Mouse (Mus musculus) hindbrain, embryonic 15.5 days (tissue): ENCODE data around the gene Rapgef2. TPM values are rescaled to one million over a fixed set of nuclear protein-coding genes. Genes with fewer than 3 reads are reported as not detected.
"Not testable (repeated sequence)": the region's sequence is repeated elsewhere in the genome, so short reads cannot be mapped to it uniquely, and the experiment has no call there.

Experiments
- ATAC-seq: fragments of 200-750 bp; cut with Nextera tagmentation; 2 replicates; pipeline ENCODE4 v1.8.0; 2017; ENCODE audit warnings: low read depth, moderate number of reproducible peaks, moderate TSS enrichment; ENCODE audit not compliant: low FRiP score
- H3K27ac ChIP-seq: fragments of 300-500 bp; sonication (generic); replicated peaks from 2 replicates; pipeline ENCODE4 v1.5.1; 2015; ENCODE audit warnings: mild to moderate bottlenecking, inconsistent platforms
- H3K27me3 ChIP-seq: fragments of 300-500 bp; sonication (generic); 2 replicates; pipeline ENCODE4 v1.6.1; 2015; ENCODE audit warnings: control low read depth, inconsistent platforms
- H3K36me3 ChIP-seq: fragments of 300-500 bp; sonication (generic); 2 replicates; pipeline ENCODE4 v1.6.1; 2015; ENCODE audit warnings: control low read depth, inconsistent platforms
- H3K4me1 ChIP-seq: fragments of 300-500 bp; sonication (generic); replicated peaks from 2 replicates; pipeline ENCODE4 v1.6.1; 2015; ENCODE audit warnings: control low read depth, inconsistent platforms
- H3K4me2 ChIP-seq: fragments of 300-500 bp; sonication (generic); 2 replicates; pipeline ENCODE4 v1.6.1; 2015; ENCODE audit warnings: moderate library complexity, mild to moderate bottlenecking, inconsistent platforms
- H3K4me3 ChIP-seq: fragments of 300-500 bp; sonication (generic); 2 replicates; pipeline ENCODE4 v1.5.1; 2015; ENCODE audit warnings: mild to moderate bottlenecking, inconsistent platforms
- H3K9ac ChIP-seq: fragments of 300-500 bp; sonication (generic); 2 replicates; pipeline ENCODE4 v1.6.1; 2015; ENCODE audit warnings: inconsistent platforms
- H3K9me3 ChIP-seq: fragments of 300-500 bp; sonication (generic); 2 replicates; pipeline ENCODE4 v1.6.1; 2016; ENCODE audit warnings: control low read depth, inconsistent platforms
- WGBS: fragments of 180-500 bp; shearing (Covaris S2); methylation state at CpG from one replicate; pipeline ENCODE4 v1.1.7; 2015; 5-methylcytosine and 5-hydroxymethylcytosine counted together
- polyA plus RNA-seq: library from polyadenylated mRNA; unstranded; fragments of >200 nt; fragmentation: Nextera tagmentation; extraction: Ambion mirVana; gene quantifications from 2 replicates; pipeline ENCODE4 v1.2.1, GENCODE M21; 2015

Rapgef2 gene
- polyA plus RNA-seq, 1 experiment from 2014 or later = 13.5 TPM

DNA sequence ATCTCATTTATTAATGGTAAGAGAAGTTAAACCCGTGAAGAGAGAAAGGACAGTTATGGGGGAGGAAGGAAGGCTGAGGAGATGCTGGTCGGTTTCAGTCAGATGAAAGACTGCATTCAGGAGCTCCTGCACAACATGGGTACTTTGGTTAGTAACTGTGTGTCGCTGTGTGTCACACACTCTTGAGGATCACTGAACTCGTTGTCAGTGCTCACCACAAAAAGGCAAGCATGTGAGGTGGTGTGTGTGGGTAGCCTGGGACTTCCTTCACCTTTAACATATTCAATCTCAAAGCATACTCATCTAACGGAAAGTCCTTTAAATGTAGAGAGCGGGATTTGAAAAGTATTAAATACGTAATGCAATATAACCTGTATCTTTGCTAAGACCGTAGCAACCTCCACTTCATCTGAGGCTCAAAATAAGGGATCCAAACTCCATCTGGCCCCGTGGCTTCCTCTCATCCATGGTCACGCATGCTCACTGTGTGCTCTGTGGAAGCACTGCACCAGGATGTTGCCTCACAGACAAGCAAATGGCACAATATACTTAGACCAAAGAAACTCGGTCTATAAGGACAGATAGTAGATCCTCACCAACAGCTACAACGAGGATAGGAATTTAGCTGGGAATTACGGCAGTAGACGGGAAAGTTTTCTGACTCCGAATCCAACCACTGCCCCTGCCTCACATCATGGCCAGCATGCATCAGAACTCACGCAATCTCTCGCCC is 58.8 kb downstream of the Rapgef2 start:
- 86% methylated on average over 17 of the region's 17 CpGs for WGBS
- Histone ChIP-seq H3K9me3 (no peaks in the 10 kb centered on the region), H3K4me1 (peaks cover 7% of the 10 kb centered on the region; the same call in 1 of the 2 replicates), H3K27me3 (no peaks in the 10 kb centered on the region), H3K36me3 (no peaks in the 10 kb centered on the region), H3K27ac (no peak overlapping the region), H3K4me2 (no peak overlapping the region), H3K4me3 (no peak overlapping the region), H3K9ac (no peak overlapping the region)
- no peak for ATAC-seq

DNA sequence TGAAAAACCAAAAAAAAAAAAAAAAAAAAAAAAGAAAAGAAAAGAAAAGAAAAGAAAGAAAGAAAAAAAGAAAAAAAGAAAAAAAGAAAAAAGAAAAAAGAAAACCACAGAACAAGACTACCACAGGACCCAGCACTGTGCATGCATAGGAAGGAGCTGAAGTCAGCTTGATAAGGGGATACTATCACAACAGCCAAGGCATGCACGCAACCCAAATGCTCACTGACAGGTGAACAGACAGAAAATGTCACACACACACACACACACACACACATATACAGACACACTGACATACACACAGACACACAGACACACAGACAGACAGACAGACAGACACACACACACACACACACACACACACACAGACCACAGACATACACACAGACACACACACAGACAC is 59.5 kb downstream of the Rapgef2 start:
- not testable (repeated sequence) for H3K4me2 ChIP-seq, H3K36me3 ChIP-seq, ATAC-seq, H3K27ac ChIP-seq, H3K27me3 ChIP-seq, H3K9me3 ChIP-seq, H3K4me3 ChIP-seq, H3K9ac ChIP-seq
- peaks cover 11% of the 10 kb centered on the region for H3K4me1 ChIP-seq
- WGBS = 92% methylated on average over 1 of the region's 1 CpGs

DNA sequence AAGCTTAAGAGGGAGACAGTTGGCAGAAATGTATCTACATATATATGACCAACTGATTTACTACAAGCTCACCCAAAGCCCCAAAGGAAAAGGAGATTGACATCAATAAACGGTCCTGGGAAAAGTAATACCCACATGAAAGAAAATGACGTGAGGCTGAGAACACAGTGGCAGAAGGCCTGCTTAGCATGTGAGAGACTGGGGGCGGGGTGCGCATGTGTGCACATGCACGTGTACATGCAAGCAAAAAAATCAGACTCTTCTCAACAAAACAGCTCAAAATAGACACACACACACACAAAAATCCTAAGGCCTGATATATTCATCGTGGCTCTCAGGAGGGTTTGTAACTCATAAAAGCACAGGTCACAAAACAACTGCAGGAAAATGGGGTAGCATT is 60.4 kb downstream of the Rapgef2 start:
- H3K27ac ChIP-seq = no peak overlapping the region
- H3K4me1 ChIP-seq = peaks cover 12% of the 10 kb centered on the region
- ATAC-seq = no peak
- H3K36me3 ChIP-seq = no peaks in the 10 kb centered on the region
- 71% methylated on average over 6 of the region's 6 CpGs for WGBS
- no peak overlapping the region for H3K4me2 ChIP-seq
- H3K9me3 ChIP-seq = no peaks in the 10 kb centered on the region
- H3K9ac ChIP-seq = no peak overlapping the region
- no peaks in the 10 kb centered on the region for H3K27me3 ChIP-seq
- H3K4me3 ChIP-seq = no peak overlapping the region

DNA sequence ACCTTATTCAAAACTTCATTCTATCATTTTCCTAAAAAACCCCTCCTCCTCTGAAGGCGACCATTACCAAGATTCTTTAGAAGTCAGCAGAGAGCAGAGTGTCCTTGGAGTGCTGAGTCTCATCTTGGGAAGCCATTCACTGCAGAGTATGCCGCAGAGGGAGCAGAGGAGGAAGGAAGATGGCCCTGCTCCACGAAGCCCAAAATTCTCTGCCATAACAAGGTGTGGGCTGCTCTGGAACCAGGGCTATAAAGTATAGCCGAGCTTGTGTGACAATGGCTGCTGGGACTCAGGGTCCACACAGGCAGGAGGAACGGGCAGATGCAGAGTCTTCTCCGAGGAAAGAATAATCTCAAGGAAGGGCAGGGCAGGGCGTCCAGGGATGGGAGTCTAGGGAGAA is 62.0 kb downstream of the Rapgef2 start:
- Histone ChIP-seq H3K4me3 (no peak overlapping the region), H3K4me2 (no peak overlapping the region), H3K4me1 (peaks cover 10% of the 10 kb centered on the region), H3K27ac (no peak overlapping the region), H3K9ac (no peak overlapping the region), H3K9me3 (no peaks in the 10 kb centered on the region), H3K27me3 (no peaks in the 10 kb centered on the region), H3K36me3 (no peaks in the 10 kb centered on the region)
- WGBS = 85% methylated on average over 7 of the region's 7 CpGs
- no peak for ATAC-seq

DNA sequence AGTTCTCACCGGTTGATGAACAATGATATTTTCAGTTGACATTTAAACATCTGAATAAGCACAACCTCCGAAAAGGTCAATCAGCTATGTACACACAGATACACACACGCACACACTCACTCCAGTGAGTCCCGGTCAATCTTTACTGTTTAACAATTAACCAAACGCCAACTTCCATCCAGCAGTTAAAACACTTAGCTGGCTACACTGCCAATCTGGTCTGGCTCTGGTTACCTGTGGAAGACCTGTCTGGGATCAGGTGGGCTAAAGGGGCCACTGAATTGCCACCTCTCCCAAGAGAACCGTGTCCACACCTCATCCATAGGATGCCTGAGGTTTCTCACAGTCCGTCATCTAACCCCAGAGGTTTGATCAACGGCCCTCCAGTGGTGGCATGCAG is 63.0 kb downstream of the Rapgef2 start:
- Histone ChIP-seq H3K9ac (no peak overlapping the region), H3K4me2 (no peak overlapping the region), H3K4me3 (no peak overlapping the region), H3K27me3 (no peaks in the 10 kb centered on the region), H3K4me1 (peaks cover 19% of the 10 kb centered on the region), H3K9me3 (no peaks in the 10 kb centered on the region), H3K27ac (no peak overlapping the region), H3K36me3 (no peaks in the 10 kb centered on the region)
- no peak for ATAC-seq
- 54% methylated on average over 8 of the region's 8 CpGs for WGBS

DNA sequence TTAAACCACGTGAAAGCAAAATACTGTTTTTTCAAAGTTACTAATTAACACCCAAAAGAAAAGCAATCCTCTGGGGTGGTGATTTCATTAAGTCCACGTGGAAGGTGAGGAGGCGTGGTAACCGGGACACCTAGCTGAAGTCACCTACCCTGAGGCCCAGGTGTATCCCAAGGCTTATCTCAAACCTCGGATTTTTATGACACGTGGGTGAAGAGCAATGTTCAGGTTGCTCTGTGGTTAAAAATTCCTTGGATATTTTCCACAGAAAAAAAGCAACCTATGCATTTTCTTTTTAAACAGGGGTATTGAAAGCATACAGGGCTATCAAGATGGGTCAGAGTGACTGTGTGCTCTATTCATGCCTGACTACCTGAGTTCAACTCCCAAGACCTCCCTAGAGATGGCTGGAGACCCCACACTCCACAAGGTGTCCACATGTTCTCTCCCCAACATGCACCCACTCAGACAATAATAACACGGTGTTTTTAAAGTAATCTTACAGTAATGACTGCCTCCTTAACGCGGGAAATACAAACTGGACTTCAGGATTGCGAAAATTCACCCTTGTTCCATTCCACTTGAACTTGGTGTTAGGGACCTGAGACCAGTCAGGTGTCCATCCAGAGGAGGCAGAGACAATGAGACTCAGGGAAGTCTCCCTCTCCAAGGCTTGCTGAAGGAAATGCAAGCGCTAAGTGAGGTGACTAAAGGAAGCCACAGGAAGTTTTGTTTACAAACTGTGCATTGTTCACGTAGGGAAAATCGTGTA is 63.9 kb downstream of the Rapgef2 start:
- Histone ChIP-seq H3K4me3 (no peak overlapping the region), H3K27me3 (no peaks in the 10 kb centered on the region), H3K36me3 (no peaks in the 10 kb centered on the region), H3K27ac (no peak overlapping the region), H3K4me2 (no peak overlapping the region), H3K4me1 (peaks cover 19% of the 10 kb centered on the region), H3K9ac (no peak overlapping the region), H3K9me3 (no peaks in the 10 kb centered on the region)
- no peak for ATAC-seq
- 60% methylated on average over 13 of the region's 13 CpGs for WGBS

DNA sequence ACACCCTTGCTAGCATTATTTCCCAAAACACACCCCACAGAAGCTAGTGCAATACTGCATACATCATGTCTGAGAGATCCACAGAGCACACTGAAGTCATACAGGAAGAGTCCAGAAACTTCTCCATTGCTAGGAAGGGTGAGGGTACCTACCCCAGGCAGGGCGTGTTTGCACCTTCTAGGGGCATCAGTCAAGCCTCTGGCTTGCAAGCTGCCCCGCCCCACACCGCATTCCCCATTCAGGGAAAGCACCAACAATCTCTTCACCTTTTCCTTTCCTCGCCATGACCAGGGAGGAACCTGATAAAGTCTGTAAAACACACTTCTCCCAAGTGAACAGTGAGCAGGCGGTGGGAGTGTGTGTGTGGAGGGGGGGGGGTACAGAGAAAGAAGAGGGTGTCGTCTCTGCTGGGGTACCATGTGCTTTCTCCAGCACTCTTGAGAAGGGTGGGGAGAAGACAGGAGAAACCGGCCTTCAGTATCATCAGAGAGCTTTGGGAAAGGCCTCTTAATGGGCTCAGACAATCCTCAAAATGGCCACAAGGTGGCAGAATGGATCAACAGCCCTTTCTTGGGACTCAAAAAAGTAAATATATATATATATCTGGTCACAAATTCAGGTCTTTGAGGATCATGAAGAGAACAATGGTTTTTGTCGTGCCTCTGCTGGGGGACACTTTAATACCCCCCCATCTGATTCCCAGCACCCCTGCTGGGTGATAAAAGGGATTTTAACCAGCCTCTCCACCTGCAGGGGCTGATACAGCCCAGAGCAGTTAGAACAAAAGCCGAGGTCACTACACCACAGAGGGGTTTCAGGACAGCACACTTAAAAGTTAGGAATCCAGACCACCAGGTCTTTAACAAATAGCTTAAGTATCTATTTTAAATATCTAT is 64.8 kb downstream of the Rapgef2 start:
- no peaks in the 10 kb centered on the region for H3K9me3 ChIP-seq
- no peak overlapping the region for H3K4me2 ChIP-seq
- H3K4me1 ChIP-seq = peaks cover 19% of the 10 kb centered on the region
- 37% methylated on average over 9 of the region's 9 CpGs for WGBS
- ATAC-seq = peak; percentile 72
- H3K27me3 ChIP-seq = no peaks in the 10 kb centered on the region
- no peaks in the 10 kb centered on the region for H3K36me3 ChIP-seq
- no peak overlapping the region for H3K9ac ChIP-seq
- H3K4me3 ChIP-seq = no peak overlapping the region
- no peak overlapping the region for H3K27ac ChIP-seq

DNA sequence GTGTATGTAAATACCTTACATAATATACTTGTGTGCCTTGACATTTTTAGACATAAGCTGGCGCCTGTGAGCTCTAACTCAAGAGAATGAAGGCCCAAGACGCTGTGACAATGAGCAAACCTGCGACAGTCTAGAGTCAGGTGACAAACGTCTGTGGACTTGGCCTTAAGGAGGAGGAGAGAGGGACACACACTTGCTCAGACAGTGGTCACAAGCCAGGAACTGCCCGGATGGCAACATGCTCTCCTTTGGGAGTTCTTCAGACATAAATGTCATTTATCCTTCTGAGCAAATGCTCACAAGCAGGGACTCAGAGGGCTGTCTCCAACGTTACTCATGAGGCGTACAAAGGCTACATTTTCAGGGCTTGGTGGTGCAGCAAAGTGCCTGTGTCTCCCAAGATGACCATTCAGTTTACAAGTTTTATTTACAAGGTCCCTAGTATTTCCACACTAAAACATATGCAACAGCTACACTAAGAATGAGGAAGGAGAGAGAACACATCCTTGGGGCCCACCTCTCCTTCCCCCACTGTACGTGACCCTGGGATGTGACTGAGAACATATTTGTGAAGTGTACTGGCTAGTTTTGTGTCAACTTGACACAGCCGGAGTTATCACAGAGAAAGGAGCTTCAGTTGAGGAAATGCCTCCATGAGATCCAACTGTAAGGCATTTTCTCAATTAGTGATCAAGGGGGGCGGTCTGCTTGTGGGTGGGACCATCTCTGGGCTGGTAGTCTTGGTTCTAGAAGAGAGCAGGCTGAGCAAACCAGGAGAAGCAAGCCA is 67.0 kb downstream of the Rapgef2 start:
- no peaks in the 10 kb centered on the region for H3K9me3 ChIP-seq
- no peak overlapping the region for H3K9ac ChIP-seq
- WGBS = 27% methylated on average over 10 of the region's 10 CpGs
- no peaks in the 10 kb centered on the region for H3K36me3 ChIP-seq
- no peak for ATAC-seq
- no peak overlapping the region for H3K4me2 ChIP-seq
- H3K27ac ChIP-seq = no peak overlapping the region
- H3K4me3 ChIP-seq = no peak overlapping the region
- H3K27me3 ChIP-seq = no peaks in the 10 kb centered on the region
- peaks cover 19% of the 10 kb centered on the region for H3K4me1 ChIP-seq

DNA sequence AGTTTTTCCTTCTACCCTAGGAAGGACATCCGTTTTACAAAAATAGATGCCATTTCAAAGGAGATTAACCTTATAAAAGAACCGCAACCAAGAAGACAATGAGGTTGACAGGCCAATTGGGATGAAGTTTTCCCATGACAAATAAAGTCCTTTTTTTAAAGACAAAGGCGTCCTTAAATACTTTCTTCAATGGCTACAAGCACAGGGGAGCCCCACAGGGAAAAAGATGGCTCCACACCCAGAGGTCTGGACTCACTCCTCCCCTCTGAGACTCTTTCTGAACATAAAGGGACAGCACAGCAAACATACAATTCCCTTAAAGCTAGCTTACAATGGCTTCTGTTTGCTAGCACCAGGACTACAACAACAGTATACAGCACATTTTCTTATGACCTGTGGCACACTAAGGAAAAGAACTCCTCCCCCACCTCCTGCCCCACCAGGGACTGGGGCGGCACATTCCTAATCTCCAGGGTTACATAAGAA is 67.7 kb downstream of the Rapgef2 start:
- no peaks in the 10 kb centered on the region for H3K36me3 ChIP-seq
- H3K4me2 ChIP-seq = no peak overlapping the region
- no peak overlapping the region for H3K9ac ChIP-seq
- H3K27ac ChIP-seq = 0 out of 2 replicates have a peak overlapping the region, but pooled peaks have one; percentile 7
- H3K4me1 ChIP-seq = peaks cover 19% of the 10 kb centered on the region
- H3K27me3 ChIP-seq = no peaks in the 10 kb centered on the region
- 8% methylated on average over 4 of the region's 4 CpGs for WGBS
- no peak for ATAC-seq
- no peaks in the 10 kb centered on the region for H3K9me3 ChIP-seq
- no peak overlapping the region for H3K4me3 ChIP-seq

DNA sequence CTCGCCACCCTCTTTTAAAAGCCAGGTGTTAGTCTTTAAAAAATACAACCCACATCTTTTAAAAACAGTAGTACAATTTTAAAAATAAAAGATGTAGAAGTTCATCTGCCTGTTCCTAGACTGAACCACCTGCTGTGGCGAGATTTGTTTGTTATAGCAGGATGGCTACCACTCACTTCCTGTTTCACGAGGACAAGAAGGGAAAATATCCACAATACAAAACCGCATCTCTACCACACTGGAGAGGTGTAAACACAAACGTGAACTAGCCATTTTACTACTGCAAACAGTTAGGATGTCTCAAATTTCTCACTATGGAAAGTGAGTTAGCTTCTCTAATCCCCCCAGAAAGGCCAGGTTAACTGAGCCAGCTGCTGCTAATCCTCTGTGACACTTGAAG is 76.1 kb downstream of the Rapgef2 start:
- H3K4me2 ChIP-seq = no peak overlapping the region
- no peak for ATAC-seq
- H3K27ac ChIP-seq = no peak overlapping the region
- no peaks in the 10 kb centered on the region for H3K36me3 ChIP-seq
- no peak overlapping the region for H3K9ac ChIP-seq
- H3K4me1 ChIP-seq = no peaks in the 10 kb centered on the region
- H3K9me3 ChIP-seq = no peaks in the 10 kb centered on the region; the same call in 1 of the 2 replicates
- WGBS = 77% methylated on average over 5 of the region's 5 CpGs
- H3K4me3 ChIP-seq = no peak overlapping the region
- H3K27me3 ChIP-seq = no peaks in the 10 kb centered on the region

DNA sequence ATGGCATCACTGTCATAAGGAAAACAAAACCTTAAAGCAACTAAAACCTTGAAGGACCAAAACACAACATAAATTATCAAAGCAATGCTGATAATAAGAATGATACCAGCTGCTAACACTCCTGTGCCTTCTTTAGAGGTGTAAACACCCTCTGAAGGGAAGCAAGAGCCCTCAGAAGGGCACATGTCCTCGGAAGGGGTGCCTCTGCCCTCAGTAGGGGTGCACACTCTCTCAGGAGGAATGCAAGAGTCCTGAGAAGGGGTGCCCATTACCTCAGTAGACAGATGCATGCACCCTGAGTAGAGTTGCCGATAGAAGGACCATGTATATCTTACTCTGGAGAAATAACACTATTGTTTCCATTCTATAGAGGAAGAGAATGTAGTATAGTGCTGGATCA is 79.1 kb downstream of the Rapgef2 start:
- H3K4me3 ChIP-seq = no peak overlapping the region
- no peaks in the 10 kb centered on the region for H3K36me3 ChIP-seq
- no peak overlapping the region for H3K4me2 ChIP-seq
- WGBS = 87% methylated on average over 2 of the region's 2 CpGs
- H3K9ac ChIP-seq = no peak overlapping the region
- no peak overlapping the region for H3K27ac ChIP-seq
- H3K4me1 ChIP-seq = peaks cover 13% of the 10 kb centered on the region
- H3K9me3 ChIP-seq = no peaks in the 10 kb centered on the region; the same call in 1 of the 2 replicates
- no peaks in the 10 kb centered on the region for H3K27me3 ChIP-seq
- ATAC-seq = no peak
